Mouse (Mus musculus): ENCODE measurements around the gene Nhlrc4.

- TF ChIP-seq CTCF (IDR thresholded peaks at IDR 0.05; ENCODE audit: control insufficient read depth, insufficient read depth, insufficient read length) (no peak), MAX (IDR thresholded peaks at IDR 0.05) (no peak), USF1 (IDR thresholded peaks at IDR 0.05; ENCODE audit: low read depth) (no peak), MYOD1 (IDR thresholded peaks at IDR 0.05; ENCODE audit: control insufficient read depth, insufficient read length, low read depth) (no peak), MYOG (IDR thresholded peaks at IDR 0.05; ENCODE audit: control insufficient read depth, extremely low read depth, insufficient read length) (no peak)
These were observed 8.4 kb upstream of the Nhlrc4 start for GRCm38 (mm10) chr17:25953161-25953560.
